Mouse (Mus musculus) R1 (cell line): Measurements from ENCODE around the gene Ifnar2.

Source experiments
- DNase-seq: peaks from one replicate; pipeline ENCODE4 v3.0.0-alpha.2; 2018; ENCODE audit warnings: low read depth, low spot score

Gene Ifnar2

GRCm38 (mm10) chr16:91372577-91373472 lies at the start of gene Ifnar2:
Gene Ifnar2, plus strand, starts transcription at chr16:91372783.
- DNase-seq = peak; percentile 78

- DNase-seq = no peak
Measured at GRCm38 (mm10) chr16:91327605-91328004, 45.0 kb upstream of the Ifnar2 start.

GRCm38 (mm10) chr16:91328922-91329321 lies 43.7 kb upstream of the Ifnar2 start:
- DNase-seq = no peak

- DNase-seq = no peak
Measured at GRCm38 (mm10) chr16:91330496-91330895, 42.1 kb upstream of the Ifnar2 start.

GRCm38 (mm10) chr16:91331153-91331552 lies 41.4 kb upstream of the Ifnar2 start:
- peak; percentile 64 for DNase-seq

- peak; percentile 39 for DNase-seq
Measured at GRCm38 (mm10) chr16:91332880-91333279, 39.7 kb upstream of the Ifnar2 start.

GRCm38 (mm10) chr16:91334190-91334893 lies 38.2 kb upstream of the Ifnar2 start:
- DNase-seq = peak; percentile 90

- no peak for DNase-seq
Measured at GRCm38 (mm10) chr16:91336753-91337152, 35.8 kb upstream of the Ifnar2 start.

- no peak for DNase-seq
Measured at GRCm38 (mm10) chr16:91337480-91337879, 35.1 kb upstream of the Ifnar2 start.

- no peak for DNase-seq
Measured at GRCm38 (mm10) chr16:91346491-91346890, 26.1 kb upstream of the Ifnar2 start.

- DNase-seq = no peak
Measured at GRCm38 (mm10) chr16:91347491-91348263, 24.9 kb upstream of the Ifnar2 start.

GRCm38 (mm10) chr16:91348264-91348565 lies 24.4 kb upstream of the Ifnar2 start:
- no peak for DNase-seq

- DNase-seq = no peak
Measured at GRCm38 (mm10) chr16:91348588-91349330, 23.8 kb upstream of the Ifnar2 start.

GRCm38 (mm10) chr16:91352084-91352562 lies 20.5 kb upstream of the Ifnar2 start:
- peak; percentile 60 for DNase-seq

- DNase-seq = no peak
Measured at GRCm38 (mm10) chr16:91352749-91353148, 19.8 kb upstream of the Ifnar2 start.

GRCm38 (mm10) chr16:91353177-91353576 lies 19.4 kb upstream of the Ifnar2 start:
- DNase-seq = no peak

- no peak for DNase-seq
Measured at GRCm38 (mm10) chr16:91353638-91354037, 18.9 kb upstream of the Ifnar2 start.

GRCm38 (mm10) chr16:91354599-91354998 lies 18.0 kb upstream of the Ifnar2 start:
- no peak for DNase-seq

- no peak for DNase-seq
Measured at GRCm38 (mm10) chr16:91355160-91355559, 17.4 kb upstream of the Ifnar2 start.

GRCm38 (mm10) chr16:91356760-91357525 lies 15.6 kb upstream of the Ifnar2 start:
- DNase-seq = no peak

- DNase-seq = no peak
Measured at GRCm38 (mm10) chr16:91357526-91357900, 15.1 kb upstream of the Ifnar2 start.
